Mouse (Mus musculus): ENCODE data around the gene Blcap. TPM values are rescaled to one million over a fixed set of nuclear protein-coding genes. Genes with fewer than 3 reads are reported as not detected.

The Blcap gene
- total and polyA plus RNA-seq, 3 experiments: 54.3 to 62.4 (median 55.6) TPM

DNA sequence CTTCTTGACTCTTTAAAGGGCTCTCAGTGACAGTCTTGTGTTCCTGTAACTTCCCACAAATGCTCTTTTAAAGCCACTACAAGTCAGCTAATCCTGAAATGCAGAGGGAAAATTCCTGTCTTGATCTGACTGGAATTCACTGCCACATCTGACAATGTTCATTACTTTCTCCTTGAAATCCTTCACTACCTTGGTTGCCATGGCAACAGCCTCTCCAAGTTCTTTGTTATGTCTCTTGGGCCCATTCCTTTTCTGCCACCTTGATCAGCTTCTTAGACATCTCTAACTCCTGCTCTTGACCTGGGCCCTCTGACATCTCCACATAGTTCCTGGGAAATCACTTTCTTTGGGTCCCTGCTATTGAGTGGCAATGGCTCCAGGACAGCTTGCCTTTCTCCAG, 24.4 kb downstream of the Blcap start:
- no peak overlapping the region for H3K27ac ChIP-seq
- intact Hi-C loops (cut with DNase I): no loop called here
- no peaks in the 10 kb centered on the region for H3K4me1 ChIP-seq (ENCODE audit: control insufficient read depth, insufficient read depth, low read length)
- no peaks in the 10 kb centered on the region for H3K27me3 ChIP-seq (ENCODE audit: control insufficient read depth, insufficient read depth, low read length)
- DNase-seq: no peak
- no peaks in the 10 kb centered on the region for H3K79me2 ChIP-seq (replicated peaks; ENCODE audit: control insufficient read depth, insufficient read depth, low read length)
- H3K36me3 ChIP-seq (ENCODE audit: control insufficient read depth, insufficient read depth, low read length): no peaks in the 10 kb centered on the region
- no peak for TF ChIP-seq EP300 (IDR thresholded peaks at IDR 0.05; ENCODE audit: insufficient read depth, low read depth, low read length)
- no peak for TF ChIP-seq CTCF (IDR thresholded peaks at IDR 0.05)
- TF ChIP-seq POLR2A (IDR thresholded peaks at IDR 0.05; ENCODE audit: insufficient read depth, low read depth, low read length): no peak
- H3K4me3 ChIP-seq: no peak overlapping the region
- no peak overlapping the region for H3K9ac ChIP-seq (ENCODE audit: low read depth, low read length)

DNA sequence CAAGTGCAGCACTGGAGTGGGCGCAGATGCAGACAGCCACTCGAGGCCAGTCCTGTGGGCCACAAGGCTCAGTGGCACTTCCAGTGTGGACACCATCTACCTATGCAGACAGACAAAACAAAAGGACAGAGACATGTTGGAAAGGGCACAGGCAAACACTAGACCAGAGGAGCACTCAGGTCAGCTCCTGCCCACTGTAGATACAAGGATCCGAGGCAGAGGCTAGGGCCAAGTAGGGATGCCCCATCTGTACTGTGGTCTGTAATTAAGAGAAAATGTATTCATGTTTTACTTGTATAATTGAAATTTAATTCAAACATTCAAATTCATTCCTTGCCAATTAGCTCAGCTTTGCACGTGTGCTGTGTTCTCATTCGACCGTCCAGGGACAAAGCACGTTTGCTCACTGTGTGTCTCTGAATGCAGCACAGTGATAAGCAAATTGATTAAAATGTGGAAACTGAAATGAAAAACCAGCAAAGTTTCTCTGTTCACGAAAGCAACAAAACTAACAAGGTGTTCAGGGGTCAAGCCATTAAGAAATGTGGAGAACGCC, 26.7 kb downstream of the Blcap start:
- Histone ChIP-seq H3K79me2 (replicated peaks; ENCODE audit: control insufficient read depth, insufficient read depth, low read length) (no peaks in the 10 kb centered on the region), H3K27me3 (ENCODE audit: control insufficient read depth, insufficient read depth, low read length) (no peaks in the 10 kb centered on the region), H3K4me1 (ENCODE audit: control insufficient read depth, insufficient read depth, low read length) (peaks cover 4% of the 10 kb centered on the region), H3K9ac (ENCODE audit: low read depth, low read length) (no peak overlapping the region), H3K4me3 (no peak overlapping the region), H3K27ac (no peak overlapping the region), H3K36me3 (ENCODE audit: control insufficient read depth, insufficient read depth, low read length) (no peaks in the 10 kb centered on the region)
- no peak for DNase-seq
- TF ChIP-seq EP300 (IDR thresholded peaks at IDR 0.05; ENCODE audit: insufficient read depth, low read depth, low read length) (no peak), CTCF (IDR thresholded peaks at IDR 0.05) (no peak), POLR2A (IDR thresholded peaks at IDR 0.05; ENCODE audit: insufficient read depth, low read depth, low read length) (no peak)
- intact Hi-C loops (cut with DNase I): no loop called here
- 86% methylated on average over 9 of the region's 9 CpGs for WGBS

DNA sequence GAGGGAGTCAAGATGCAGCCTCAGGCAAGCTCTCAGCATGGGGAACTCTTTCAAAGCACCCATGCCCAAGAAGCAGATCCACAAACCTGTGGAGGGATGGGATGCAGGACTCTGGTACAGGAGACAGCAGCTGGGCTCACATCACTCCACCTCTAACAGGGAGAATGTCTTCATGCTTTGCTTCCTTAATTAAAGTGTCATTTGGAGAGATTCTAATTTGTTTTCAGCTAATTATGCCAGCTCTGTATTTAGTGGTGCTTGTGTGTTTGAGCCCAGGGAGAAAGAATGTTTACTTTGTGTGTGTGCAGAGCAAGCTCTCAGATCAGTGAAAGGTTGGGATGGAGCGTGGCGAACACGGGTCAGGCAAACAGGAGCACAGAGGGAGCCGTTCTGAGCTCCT, 28.7 kb downstream of the Blcap start:
- no peak overlapping the region for H3K27ac ChIP-seq
- WGBS: 87% methylated on average over 4 of the region's 4 CpGs
- no peak overlapping the region for H3K4me3 ChIP-seq
- H3K79me2 ChIP-seq (replicated peaks; ENCODE audit: control insufficient read depth, insufficient read depth, low read length): no peaks in the 10 kb centered on the region
- H3K36me3 ChIP-seq (ENCODE audit: control insufficient read depth, insufficient read depth, low read length): no peaks in the 10 kb centered on the region
- no peaks in the 10 kb centered on the region for H3K27me3 ChIP-seq (ENCODE audit: control insufficient read depth, insufficient read depth, low read length)
- intact Hi-C loops (cut with DNase I): no loop called here
- no peak for TF ChIP-seq EP300 (IDR thresholded peaks at IDR 0.05; ENCODE audit: insufficient read depth, low read depth, low read length)
- TF ChIP-seq CTCF (IDR thresholded peaks at IDR 0.05): no peak
- no peak for TF ChIP-seq POLR2A (IDR thresholded peaks at IDR 0.05; ENCODE audit: insufficient read depth, low read depth, low read length)
- H3K9ac ChIP-seq (ENCODE audit: low read depth, low read length): no peak overlapping the region
- no peak for DNase-seq
- peaks cover 4% of the 10 kb centered on the region for H3K4me1 ChIP-seq (ENCODE audit: control insufficient read depth, insufficient read depth, low read length)

DNA sequence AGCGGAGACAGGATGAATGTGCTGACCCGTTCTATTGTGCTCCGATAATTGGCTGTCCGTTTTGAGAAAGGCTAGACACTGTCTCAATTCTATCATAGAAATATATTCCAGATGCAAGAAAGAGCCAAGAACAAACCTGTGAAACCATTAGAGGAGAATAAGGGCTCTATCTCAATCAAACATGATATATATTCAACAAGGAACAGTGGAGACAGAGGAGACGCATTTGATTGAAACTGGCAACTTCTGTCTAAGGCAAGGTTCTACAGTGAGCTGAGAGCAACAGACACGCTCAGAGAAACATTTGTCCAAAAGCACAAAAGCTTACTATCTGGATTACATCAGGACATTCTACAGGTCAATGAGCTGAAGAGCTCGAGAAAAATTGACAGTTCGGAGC, 29.4 kb downstream of the Blcap start:
- H3K9ac ChIP-seq (ENCODE audit: low read depth, low read length): no peak overlapping the region
- 81% methylated on average over 8 of the region's 8 CpGs for WGBS
- DNase-seq: no peak
- H3K27ac ChIP-seq: no peak overlapping the region
- TF ChIP-seq CTCF (IDR thresholded peaks at IDR 0.05) (no peak), POLR2A (IDR thresholded peaks at IDR 0.05; ENCODE audit: insufficient read depth, low read depth, low read length) (no peak), EP300 (IDR thresholded peaks at IDR 0.05; ENCODE audit: insufficient read depth, low read depth, low read length) (no peak)
- H3K4me3 ChIP-seq: no peak overlapping the region
- intact Hi-C loops (cut with DNase I): no loop called here
- no peaks in the 10 kb centered on the region for H3K27me3 ChIP-seq (ENCODE audit: control insufficient read depth, insufficient read depth, low read length)
- no peaks in the 10 kb centered on the region for H3K36me3 ChIP-seq (ENCODE audit: control insufficient read depth, insufficient read depth, low read length)
- no peaks in the 10 kb centered on the region for H3K79me2 ChIP-seq (replicated peaks; ENCODE audit: control insufficient read depth, insufficient read depth, low read length)
- peaks cover 4% of the 10 kb centered on the region for H3K4me1 ChIP-seq (ENCODE audit: control insufficient read depth, insufficient read depth, low read length)

DNA sequence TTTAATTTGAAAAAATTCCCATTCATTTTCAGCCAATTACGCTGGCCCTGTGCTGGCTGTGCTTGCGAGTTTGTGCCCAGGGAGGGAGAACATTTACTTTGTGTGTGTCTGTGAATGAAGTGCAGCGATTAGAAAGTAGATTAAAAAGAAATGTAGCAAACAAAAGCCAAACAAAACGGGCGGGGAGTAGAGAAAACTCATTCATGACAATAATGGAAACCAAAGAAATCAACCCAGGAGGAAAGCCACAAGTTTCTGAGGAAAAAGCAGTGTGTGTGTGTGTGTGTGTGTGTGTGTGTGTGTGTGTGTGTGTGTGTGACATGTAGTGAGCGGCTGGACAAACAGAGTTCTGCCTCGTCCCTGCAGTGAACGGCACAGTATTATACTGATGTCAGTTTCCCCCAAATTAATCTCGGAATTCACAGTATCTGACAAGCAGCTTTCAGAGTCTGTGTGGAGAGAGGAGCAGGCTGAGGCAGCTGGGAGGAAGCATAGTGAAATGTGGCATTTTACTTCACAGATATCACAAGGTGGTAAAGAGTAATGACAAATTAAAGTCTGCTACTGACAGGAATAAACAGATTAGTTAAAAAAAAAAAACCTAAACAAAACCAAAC, 30.0 kb downstream of the Blcap start:
- no peak for TF ChIP-seq CTCF (IDR thresholded peaks at IDR 0.05)
- no peak for TF ChIP-seq EP300 (IDR thresholded peaks at IDR 0.05; ENCODE audit: insufficient read depth, low read depth, low read length)
- TF ChIP-seq POLR2A (IDR thresholded peaks at IDR 0.05; ENCODE audit: insufficient read depth, low read depth, low read length): no peak

More for the DNA sequence above, 30.0 kb downstream of the Blcap start:
- peaks cover 5% of the 10 kb centered on the region for H3K4me1 ChIP-seq (ENCODE audit: control insufficient read depth, insufficient read depth, low read length)
- no peak overlapping the region for H3K9ac ChIP-seq (ENCODE audit: low read depth, low read length)
- H3K27me3 ChIP-seq (ENCODE audit: control insufficient read depth, insufficient read depth, low read length): no peaks in the 10 kb centered on the region
- H3K36me3 ChIP-seq (ENCODE audit: control insufficient read depth, insufficient read depth, low read length): no peaks in the 10 kb centered on the region
- H3K79me2 ChIP-seq (replicated peaks; ENCODE audit: control insufficient read depth, insufficient read depth, low read length): no peaks in the 10 kb centered on the region
- no peak for DNase-seq
- H3K4me3 ChIP-seq: no peak overlapping the region
- intact Hi-C loops (cut with DNase I): no loop called here
- 72% methylated on average over 9 of the region's 9 CpGs for WGBS
- no peak overlapping the region for H3K27ac ChIP-seq
